Mouse (Mus musculus) ES-CJ7 (cell line): ENCODE data around the gene Pop7.

ENCODE experiments used
- DNase-seq: peaks from one replicate; pipeline ENCODE4 v3.0.0; 2011; ENCODE audit warnings: low read depth, low spot score

Pop7 gene

GRCm38 (mm10) chr5:137528247-137528968 is 26.1 kb upstream of the Pop7 start:
- no peak for DNase-seq

- no peak for DNase-seq
Observed at GRCm38 (mm10) chr5:137527413-137527812, 25.1 kb upstream of the Pop7 start.

GRCm38 (mm10) chr5:137526192-137526936 is 24.0 kb upstream of the Pop7 start:
- no peak for DNase-seq

- no peak for DNase-seq
Observed at GRCm38 (mm10) chr5:137525511-137525910, 23.2 kb upstream of the Pop7 start.

- no peak for DNase-seq
Observed at GRCm38 (mm10) chr5:137524671-137525070, 22.4 kb upstream of the Pop7 start.

- DNase-seq = no peak
Observed at GRCm38 (mm10) chr5:137524251-137524515, 21.9 kb upstream of the Pop7 start.

- DNase-seq = peak; percentile 45
Observed at GRCm38 (mm10) chr5:137523396-137524250, 21.3 kb upstream of the Pop7 start.

- no peak for DNase-seq
Observed at GRCm38 (mm10) chr5:137522711-137523110, 20.4 kb upstream of the Pop7 start.

GRCm38 (mm10) chr5:137521861-137522260 is 19.5 kb upstream of the Pop7 start:
- DNase-seq = no peak

- no peak for DNase-seq
Observed at GRCm38 (mm10) chr5:137519691-137520550, 17.6 kb upstream of the Pop7 start.

GRCm38 (mm10) chr5:137518436-137518835 is 16.1 kb upstream of the Pop7 start, which contains the start of gene Gigyf1:
Gene Gigyf1, plus strand, starts transcription at chr5:137518548.
- DNase-seq = peak; percentile 65

GRCm38 (mm10) chr5:137514811-137515210 is 12.5 kb upstream of the Pop7 start:
- DNase-seq = no peak

- DNase-seq = no peak
Observed at GRCm38 (mm10) chr5:137513951-137514721, 11.8 kb upstream of the Pop7 start.

- peak; percentile 48 for DNase-seq
Observed at GRCm38 (mm10) chr5:137512847-137513794, 10.8 kb upstream of the Pop7 start.

- DNase-seq = no peak
Observed at GRCm38 (mm10) chr5:137511706-137512105, 9.4 kb upstream of the Pop7 start.

- no peak for DNase-seq
Observed at GRCm38 (mm10) chr5:137510573-137511390, 8.5 kb upstream of the Pop7 start.

- DNase-seq = peak; percentile 55
Observed at GRCm38 (mm10) chr5:137510014-137510501, 7.7 kb upstream of the Pop7 start.

GRCm38 (mm10) chr5:137504041-137504440 is 1.7 kb upstream of the Pop7 start:
- peak; percentile 41 for DNase-seq
